Mouse (Mus musculus) kidney, adult 11 months (tissue): ENCODE results near the gene Hat1.
"Not testable (repeated sequence)": the region's sequence is repeated elsewhere in the genome, so short reads cannot be mapped to it uniquely, and the experiment has no call there.

Experiments
- DNase-seq: peaks from one replicate; pipeline ENCODE4 v3.0.0; 2022

Hat1 gene

DNA sequence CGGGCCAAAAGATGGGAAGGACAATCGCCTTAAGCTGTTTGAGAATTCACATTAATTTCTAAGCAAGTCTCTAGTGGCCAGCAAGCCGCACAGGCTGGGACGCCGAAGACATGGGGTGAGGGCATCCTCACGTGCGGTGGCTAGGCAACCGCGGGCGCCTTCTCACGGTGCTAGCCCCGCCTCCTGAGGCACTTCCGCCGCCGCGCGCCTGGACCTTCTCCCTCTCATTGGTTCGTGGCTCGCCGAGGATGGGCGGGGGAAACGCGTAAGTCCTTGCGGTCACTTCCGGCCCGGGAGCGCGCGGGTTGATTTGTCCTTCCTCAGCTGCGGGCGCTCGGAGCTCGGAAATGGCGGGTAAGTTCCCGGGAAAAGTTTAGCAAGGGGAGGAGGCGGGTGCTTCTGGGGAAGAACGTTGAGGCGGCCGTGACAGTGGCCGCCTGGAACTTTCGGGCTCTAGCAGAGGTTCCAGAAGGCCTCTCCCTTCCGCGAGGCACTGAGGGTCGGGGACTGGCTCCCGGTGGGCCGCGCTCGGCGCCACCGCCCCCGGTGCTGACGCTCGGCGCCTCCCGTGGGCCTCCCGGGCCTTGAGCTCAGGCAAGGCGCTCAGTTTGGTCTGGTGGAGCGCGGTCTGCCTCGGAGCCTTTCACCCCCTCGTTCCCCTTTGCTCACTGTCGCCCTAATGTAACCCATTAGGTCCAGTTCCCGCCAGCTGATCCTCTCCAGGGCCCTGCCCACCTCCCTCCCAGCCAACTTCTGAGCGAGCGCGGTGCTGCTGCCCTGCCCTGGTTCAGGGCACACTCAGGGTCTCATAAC, at the start of gene Hat1:
Gene Hat1, plus strand, starts transcription at position 8 of the 813 bp plus-strand sequence.
- DNase-seq = peak; percentile 95

DNA sequence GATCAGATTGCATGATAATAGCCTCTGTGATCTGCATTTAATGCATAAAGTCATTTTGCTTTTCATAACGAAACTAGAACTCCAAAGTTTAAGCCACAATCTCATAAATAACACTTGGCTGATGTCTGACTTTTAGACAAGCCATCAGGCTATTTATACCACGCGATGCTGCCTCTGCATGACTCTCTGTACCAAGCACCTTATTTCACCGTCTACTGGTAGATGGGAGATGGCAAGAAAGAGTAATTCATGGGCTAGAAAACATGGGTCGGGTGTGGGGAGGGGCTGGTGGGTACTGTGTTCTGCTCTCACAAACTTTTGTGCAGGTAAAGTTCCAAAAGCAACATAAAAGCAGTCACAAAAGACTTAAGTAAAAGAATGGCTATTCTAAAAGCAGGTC, 48.6 kb upstream of the Hat1 start:
- DNase-seq = no peak

DNA sequence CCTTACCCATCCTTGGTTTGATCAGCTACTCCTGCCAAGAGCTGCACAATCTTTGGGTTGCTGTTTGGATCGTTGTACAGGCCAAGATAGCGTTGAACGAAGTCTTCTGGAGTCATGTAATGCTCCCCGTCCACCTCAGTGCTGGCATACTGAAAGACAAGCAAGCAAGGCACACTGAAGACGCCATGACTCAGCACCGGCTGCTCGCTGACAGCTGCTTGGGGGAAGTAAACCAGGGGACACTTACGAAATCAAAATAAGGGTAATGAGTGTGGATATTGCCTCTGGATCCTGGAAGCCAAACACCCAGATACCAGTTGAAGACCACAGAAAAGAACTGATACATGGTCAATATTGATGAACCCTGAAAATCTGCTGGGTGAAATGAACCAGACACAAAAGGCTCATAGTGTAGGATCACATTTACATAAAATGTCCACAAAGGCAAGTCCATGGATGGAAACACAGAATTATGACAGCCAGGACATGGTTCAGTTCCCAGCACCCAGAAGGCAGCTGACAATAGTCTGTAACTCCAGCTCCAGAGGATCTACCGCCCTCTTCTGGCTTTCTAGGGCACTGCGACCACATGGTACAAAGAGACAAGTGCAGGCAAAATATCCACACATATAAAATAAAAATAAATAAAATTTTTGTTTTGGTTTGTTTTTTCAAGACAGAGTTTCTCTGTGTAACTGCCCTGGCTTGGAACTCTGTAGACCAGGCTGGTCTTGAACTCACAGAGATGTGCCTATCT, 44.7 kb upstream of the Hat1 start:
- no peak for DNase-seq

DNA sequence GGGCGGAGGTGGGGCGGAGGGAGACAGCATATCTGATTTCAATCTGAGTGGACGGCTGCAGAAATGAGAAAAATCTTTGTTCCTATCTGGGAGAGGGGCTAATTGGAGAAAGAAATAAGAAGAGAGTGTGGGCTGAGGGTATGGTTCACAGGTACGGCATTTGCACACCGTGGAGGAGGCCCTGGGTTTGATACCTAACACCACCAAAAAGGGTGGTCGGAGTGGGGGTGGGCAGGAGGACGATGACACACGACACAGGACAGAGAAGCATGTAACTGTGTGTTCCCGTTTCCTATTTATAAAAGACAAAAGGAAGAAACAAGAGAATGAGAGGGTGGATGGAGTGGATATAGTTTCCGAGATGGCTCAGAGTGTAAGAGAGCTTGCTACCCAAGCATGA, 41.6 kb upstream of the Hat1 start:
- no peak for DNase-seq

GRCm38 (mm10) chr2:71347732-71348490, 40.8 kb upstream of the Hat1 start:
- no peak for DNase-seq

- DNase-seq = no peak
Measured at GRCm38 (mm10) chr2:71349511-71349910, 39.2 kb upstream of the Hat1 start.

DNA sequence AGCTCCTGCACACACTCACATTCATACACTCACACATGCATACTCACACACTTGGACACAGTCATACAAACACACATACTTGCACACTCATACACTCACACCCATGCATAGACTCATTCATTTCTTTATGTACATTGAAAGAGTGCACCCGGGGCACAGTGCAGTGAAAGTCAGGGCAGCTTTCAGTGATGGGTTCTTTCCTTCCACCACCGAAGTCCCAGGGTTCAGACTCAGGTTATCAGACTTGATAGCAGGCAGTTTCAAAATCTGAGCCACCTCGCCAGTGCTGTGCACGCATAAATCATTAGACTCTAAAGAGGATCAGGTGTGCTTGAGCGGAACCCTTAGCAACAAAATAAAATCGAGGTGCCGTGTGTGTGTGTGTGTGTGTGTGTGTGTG, 38.6 kb upstream of the Hat1 start:
- DNase-seq = no peak

- DNase-seq = no peak
Measured at GRCm38 (mm10) chr2:71350904-71351726, 37.6 kb upstream of the Hat1 start.

DNA sequence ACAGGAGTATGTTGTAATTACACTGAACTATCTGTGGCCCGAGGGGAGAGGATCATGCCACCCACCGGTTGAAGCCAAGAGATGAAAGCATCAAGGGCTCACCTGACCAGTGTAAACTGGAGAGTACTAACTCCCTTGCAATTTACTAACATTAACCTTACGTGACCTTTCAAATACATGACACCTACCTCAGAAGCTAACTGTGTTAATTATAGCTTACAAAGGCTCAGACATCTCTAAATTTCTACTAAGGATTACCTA, 37.1 kb upstream of the Hat1 start:
- DNase-seq = no peak

DNA sequence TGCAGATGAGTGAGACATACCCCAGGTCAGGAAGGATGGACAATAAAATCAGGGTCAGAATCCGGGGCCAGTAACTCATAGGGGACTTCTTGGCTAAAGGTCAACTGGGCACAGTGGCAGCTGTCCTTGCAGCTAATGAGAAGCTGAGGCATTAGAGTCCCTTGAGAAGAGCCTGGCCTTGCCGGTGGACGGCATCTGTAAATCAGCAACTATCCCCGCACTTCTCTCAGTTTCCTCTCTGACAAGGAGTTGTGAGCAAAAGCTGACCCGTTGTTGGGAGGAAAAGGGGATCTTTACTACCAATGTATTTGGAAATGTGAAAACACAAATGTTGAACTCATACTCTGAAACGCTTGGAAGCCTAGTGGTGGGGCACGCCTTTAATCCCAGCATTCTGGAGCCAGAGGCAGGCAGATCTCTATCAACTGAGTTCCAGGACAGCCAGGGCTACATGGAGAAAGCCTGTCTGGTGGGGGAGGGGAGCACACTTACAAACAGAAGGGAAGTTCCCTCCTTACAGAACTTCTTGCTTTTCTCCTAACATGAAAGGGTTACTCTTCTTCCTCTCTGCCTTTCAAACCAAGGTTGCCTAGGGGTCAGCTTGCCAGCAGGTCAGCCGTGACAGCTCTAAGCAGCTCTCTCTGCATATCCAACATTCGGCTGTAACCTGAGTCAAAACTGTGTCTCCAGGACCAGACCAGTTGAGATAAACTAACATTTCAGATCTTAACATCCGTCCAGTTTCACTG, 35.3 kb upstream of the Hat1 start:
- peak; percentile 48 for DNase-seq

DNA sequence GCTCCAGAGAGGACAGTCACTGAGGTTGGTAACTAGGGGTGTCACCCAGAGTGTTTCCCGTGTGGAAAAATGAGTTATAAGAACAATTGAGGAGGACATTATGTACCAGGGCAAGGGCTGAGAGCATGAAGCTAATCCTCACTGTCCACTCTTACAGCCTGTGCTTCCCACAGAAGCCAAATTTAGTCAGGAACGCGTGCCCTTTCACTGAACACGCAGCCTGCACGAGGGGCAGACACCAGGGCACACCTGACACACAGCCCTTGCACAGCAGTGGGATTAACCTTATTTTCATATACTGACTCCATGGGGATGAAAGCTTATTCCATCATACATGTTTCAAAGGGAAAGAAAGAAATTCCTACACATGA, 34.7 kb upstream of the Hat1 start:
- DNase-seq = no peak

- DNase-seq = no peak
Measured at GRCm38 (mm10) chr2:71358347-71358746, 30.4 kb upstream of the Hat1 start.

DNA sequence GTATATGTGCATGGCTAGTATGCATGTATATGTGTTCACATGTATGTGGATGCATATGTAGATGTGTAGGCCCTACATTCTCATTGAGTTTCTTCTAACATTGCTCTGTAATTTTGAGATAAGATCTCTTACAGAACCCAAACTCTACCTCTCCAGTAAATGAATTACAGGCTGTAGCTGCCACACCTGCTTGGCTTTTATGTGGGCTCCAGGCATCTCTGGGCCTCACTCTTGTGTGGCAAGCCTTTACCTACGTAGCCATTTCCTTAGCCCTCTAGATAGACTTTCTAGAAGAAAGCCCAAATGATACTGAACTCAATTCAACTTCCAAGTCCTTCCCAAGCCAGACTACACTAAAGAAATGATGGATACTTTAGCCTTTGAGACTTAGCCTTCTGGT, 28.6 kb upstream of the Hat1 start:
- no peak for DNase-seq

DNA sequence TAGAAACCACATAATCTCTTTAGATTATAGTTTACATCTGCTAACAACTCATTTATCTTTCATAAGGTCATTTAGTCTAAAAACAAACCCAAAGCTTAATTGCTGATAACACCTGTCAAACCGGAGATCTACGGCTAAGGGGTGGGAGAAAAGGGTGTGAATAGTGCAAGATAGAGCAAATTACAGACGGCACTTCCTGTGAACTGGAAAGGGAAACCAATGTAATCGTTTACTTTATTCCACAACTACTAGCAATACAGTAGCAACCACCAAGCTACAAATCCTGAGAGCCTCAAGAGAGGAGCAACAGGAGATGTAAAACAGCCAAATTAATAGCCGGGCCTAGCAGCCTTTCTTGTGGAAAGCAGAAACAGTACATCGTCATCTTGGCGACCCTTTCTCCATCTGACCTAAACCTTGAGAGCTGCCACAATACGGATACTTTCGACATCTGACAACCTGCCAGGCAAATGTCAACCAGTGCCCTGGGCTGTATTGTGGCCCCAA, 22.1 kb upstream of the Hat1 start:
- DNase-seq = peak; percentile 27

DNA sequence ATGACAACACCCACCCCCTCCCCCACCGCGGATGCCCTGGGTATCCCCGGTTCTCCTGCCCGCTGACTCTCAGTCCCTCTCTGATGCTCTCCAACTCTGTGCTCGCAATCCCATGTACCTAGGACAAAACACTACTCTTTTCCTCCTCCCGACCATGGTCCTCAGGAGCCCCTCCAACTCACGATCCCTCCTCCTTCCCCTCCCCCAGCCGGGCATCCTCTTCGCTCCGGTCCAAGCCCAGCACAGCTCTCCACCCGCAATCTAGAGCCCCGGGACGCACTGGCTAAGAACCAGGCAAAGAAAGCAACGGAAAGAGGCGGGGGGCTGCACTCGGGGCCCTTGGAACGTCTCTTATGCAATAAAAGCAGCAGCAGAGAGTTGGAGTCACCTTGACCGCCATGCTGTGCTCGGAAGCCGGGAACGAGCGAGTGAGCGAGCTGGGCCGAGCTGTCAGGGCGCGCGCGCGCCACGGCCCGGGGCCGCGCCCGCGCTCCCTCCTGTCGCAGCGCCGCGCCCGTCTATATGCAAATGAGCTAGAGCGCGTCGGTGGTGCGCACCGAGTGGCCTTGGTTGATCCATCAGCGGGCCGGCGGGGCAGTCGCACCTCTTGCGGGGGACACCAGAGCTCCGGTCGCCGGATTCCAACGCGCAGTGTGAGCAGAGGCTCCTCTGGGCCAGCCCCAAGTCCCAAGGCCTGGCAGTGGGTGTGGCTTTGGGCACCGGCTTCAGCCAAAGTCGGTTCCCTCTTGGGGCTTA, 21.5 kb upstream of the Hat1 start, which contains the start of gene Slc25a12:
Gene Slc25a12, minus strand, starts transcription at position 625 of the 756 bp plus-strand sequence.
- peak; percentile 84 for DNase-seq

GRCm38 (mm10) chr2:71368086-71368485, 20.7 kb upstream of the Hat1 start:
- no peak for DNase-seq

- no peak for DNase-seq
Measured at GRCm38 (mm10) chr2:71371790-71372189, 17.0 kb upstream of the Hat1 start.

- DNase-seq = not testable (repeated sequence)
Measured at GRCm38 (mm10) chr2:71372261-71372660, 16.5 kb upstream of the Hat1 start.

DNA sequence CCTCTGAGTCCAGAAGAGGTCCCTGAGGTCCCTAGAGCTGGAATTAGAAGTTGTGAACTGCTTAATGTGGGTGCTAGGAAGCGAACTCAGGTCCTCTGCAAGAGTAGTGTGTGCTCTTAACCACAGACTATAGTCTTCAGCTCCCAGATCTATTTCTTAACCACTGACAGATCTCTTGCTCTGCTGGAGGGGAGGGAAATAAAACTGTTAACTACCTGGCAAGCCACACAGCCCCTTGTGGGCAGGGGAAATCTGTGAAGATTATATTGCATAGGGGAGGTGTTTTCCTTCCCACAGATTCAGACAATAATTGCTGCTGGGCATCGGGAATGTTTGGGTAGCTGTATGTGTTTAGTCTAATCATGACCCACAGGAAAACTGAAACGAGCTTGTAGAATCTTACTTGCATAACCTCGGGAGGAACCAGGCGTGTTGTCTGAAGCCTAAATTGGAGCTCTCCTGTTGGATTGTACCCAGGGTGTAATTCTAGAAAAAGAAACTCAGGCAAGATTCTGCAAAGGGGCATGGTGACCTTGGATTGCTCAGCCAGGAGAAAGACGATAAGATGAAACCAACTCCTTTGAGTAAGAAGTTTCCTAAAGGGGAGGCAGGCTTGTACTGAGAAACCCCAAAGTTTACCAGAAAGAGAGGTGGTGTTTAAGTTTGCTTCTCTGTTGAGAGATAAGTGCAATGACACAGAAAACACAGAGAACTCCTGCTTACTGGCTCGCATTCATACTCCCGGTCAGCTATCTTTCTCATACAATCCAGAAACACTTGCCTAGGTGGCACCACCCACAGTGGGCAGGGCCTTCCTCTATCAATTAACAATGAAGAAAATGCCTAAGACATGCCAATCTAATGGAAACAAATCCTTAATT, 14.2 kb upstream of the Hat1 start:
- no peak for DNase-seq

DNA sequence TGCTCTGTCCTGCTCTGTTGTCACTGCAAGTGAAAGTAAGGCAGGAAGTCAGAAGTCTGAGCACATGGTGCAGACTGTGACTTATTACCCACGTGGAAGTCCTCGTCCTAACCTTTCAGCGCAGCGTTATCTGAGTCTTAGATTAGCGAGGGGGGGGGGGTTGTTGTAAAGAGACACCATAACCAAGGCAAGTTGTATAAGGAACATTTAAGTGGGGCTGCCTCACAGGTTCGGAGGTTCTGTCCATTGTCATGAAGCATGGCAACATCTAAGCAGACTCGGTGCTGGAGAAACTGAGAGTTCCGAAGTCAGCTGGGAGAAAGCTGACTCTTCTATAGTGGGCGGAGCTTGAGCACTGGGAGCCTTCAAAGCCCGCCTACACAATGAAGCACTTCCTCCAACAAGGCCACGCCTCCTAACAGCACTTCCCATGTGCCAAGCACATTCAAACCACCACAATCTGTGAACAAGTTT, 12.3 kb upstream of the Hat1 start:
- no peak for DNase-seq
